Mouse (Mus musculus) gastrocnemius, adult 2 months (tissue): ENCODE results near the gene Tm7sf3. TPM values are rescaled to one million over a fixed set of nuclear protein-coding genes. Genes with fewer than 3 reads are reported as not detected.
A peak's percentile ranks its signal among the peaks of the same experiment; 100 is the strongest.

Experiments
- DNase-seq: peaks from one replicate; pipeline ENCODE4 v3.0.0; 2022
- H3K27ac ChIP-seq: fragments of 200-600 bp; 2 replicates; pipeline ENCODE4 v1.8.1; 2022; ENCODE audit warnings: mild to moderate bottlenecking
- H3K4me3 ChIP-seq: fragments of 200-600 bp; 2 replicates; pipeline ENCODE4 v1.8.1; 2022; ENCODE audit warnings: mild to moderate bottlenecking, moderate library complexity
- CTCF ChIP-seq: fragments of 200-600 bp; IDR thresholded peaks from 2 replicates; pipeline ENCODE4 v1.8.1; 2022; ENCODE audit warnings: antibody characterized with exemption, mild to moderate bottlenecking, moderate library complexity
- intact Hi-C: fragments of 180-260 bp; cut with DNase I; formaldehyde crosslinking; loops from one replicate; pipeline ENCODE4 v1.15.1; 2025
- total RNA-seq, 2 experiments: library from RNA; stranded (reverse); gene quantifications; 2 replicates each; pipeline ENCODE4 v1.2.3; 2021

The Tm7sf3 gene
- total RNA-seq, 2 experiments from 2014 or later, result 5.7 to 7.8 TPM

DNA sequence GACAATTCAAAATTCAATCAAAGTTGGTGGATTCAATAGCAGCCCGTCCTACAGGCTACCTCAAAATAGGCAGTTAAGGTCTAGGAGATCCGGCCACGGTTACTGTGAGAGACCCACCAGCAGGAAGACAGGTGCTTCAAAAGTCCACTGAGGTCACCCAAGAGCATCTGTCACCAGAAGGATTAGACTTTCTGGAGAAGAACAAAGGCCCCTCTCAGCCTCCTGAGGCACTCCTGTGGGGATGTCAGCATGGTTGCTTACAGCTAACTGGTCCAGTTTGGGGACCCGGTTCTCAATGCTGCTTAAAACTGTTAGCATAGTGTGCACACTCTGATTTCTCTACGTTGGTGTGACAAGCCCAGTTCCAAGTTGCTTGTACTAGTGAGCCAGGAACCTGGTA lies 29.5 kb upstream of the Tm7sf3 start:
- Histone ChIP-seq H3K4me3 (no peak overlapping the region), H3K27ac (peak overlapping the region; percentile 35; the same call in 1 of the 2 replicates)
- intact Hi-C loops, result no loop called here
- no peak for TF ChIP-seq CTCF
- DNase-seq, result no peak

DNA sequence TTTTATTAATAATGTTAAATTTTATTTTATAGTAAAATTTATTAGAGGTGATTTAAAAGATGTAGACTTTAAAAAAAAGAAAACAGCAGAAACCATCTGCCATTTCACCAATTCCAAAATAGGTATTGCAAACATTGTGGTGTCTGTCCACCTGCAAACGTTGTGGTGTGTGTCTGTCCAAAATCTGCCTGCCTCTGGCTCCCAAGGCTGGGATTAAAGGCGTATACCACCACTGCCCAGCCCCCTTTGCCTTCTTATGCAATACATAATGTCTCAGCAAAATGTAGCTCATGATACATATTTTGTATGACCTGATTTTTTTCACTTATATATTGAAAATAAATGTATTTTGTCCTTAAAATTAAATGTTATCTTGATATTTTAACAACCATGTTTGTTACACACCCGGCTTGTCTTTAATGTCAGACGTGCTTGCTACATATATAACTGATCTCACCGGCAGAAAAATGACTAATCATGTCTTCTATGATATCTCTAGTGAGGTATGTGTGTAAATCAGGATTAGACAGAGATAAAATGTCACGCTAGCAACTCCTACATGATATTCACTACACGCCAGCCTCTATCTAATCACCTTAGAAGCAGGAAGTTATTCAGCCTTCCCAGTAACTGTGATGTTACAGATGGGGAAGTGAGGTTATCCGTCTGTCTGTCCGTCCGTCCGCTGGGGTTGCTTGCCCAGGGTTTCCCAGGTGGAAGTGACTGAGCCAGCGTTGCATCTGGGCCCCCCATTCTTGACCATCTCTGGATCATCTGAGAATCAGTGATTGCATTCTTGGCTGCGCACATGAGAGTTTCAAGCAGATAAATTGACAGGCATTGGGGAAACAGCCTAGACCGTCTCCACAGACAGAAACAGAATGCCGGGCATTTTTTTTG lies 28.6 kb upstream of the Tm7sf3 start:
- DNase-seq, result no peak
- Histone ChIP-seq H3K27ac (0 out of 2 replicates have a peak overlapping the region, but pooled peaks have one; percentile 4), H3K4me3 (no peak overlapping the region)
- no peak for TF ChIP-seq CTCF
- intact Hi-C loops, result no loop called here

DNA sequence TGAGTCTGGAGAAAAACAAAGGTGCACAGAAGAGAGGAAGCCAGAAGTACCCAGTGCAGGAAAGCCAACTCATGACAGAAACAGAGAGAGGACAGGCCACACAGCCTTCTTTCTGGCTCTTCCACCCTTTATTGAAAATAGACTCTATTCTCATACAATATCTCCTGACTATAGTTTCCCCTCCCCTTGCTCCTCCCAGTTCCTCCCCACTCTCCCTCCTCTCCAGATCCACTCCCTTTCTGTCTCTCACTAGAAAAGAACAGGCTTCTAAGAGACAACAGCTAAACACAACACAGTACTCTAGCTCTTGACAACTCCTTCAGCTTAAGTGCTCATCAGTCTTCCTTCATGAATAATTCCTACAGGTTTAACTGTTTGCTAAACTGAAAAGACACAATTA lies 26.0 kb upstream of the Tm7sf3 start:
- intact Hi-C loops, result loop anchor here (10.0 kb wide), 1 partner anchor 56 kb away; the partner anchor contains the start of gene Stk38l
- Histone ChIP-seq H3K4me3 (no peak overlapping the region), H3K27ac (peak overlapping the region; percentile 35; the same call in 1 of the 2 replicates)
- no peak for TF ChIP-seq CTCF
- DNase-seq, result no peak

DNA sequence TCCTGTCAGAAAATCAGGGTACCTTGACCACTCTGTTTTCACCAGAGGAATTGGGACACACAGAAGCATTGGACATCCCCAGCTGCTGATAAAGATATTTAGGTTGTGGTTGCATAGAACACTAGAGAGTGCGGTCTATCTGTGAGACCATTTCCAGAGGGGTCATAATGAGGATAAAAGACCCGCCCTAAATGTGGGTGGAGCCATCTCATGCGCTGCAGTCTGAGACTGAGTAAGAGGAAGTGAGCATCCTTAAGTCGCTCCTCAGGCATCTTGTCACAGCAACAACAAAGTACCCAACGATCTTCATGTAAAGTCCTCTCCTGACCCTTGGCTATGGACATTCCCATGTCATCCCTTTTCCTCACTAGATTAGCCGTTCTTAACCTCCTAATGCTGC lies 24.2 kb upstream of the Tm7sf3 start:
- no peak for TF ChIP-seq CTCF
- H3K4me3 ChIP-seq, result no peak overlapping the region
- DNase-seq, result no peak
- intact Hi-C loops, result loop anchor here (10.0 kb wide), 1 partner anchor 58 kb away; the partner anchor contains the start of gene Stk38l
- H3K27ac ChIP-seq, result no peak overlapping the region

DNA sequence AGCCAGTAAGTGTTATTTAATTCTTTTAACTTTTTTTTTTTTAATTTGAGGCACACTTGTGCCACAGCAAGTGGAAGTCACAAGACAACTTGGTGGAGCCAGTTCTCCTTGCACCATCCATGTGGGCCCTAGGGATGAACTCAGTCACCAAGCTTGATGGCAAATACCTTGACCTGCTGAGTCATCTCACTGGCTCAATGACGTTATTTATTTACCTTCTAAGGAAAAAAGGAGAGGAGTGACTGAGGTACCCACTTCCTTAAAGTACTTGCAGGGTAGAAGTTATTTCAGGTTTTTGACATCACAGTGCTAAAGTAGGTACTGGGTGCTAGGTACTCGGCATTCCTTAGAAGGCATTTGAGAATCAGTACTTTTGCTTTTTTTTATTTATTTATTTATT lies 22.8 kb upstream of the Tm7sf3 start:
- no peak for DNase-seq
- intact Hi-C loops, result loop anchor here (10.0 kb wide), 1 partner anchor 59 kb away; the partner anchor contains the start of gene Stk38l
- Histone ChIP-seq H3K4me3 (no peak overlapping the region), H3K27ac (no peak overlapping the region)
- TF ChIP-seq CTCF, result no peak

DNA sequence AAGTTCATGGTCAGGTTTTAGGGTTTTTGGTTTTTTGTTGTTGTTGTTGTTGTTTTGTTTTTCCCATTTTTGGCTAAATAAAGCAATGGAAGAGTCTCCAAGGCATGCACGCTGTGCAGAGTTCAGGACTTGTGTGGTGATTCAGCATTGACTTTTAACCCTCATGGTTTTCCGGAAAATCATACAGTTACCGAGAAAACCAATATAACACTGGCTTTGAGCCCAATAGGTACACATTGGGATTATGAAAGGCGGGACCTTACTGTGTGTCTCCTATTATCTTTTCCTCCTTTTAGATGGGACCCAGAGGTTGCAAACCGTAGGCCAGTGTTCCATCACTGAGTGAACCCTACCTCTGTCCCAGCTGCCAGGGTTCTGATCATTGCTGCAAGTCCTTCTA lies 22.3 kb upstream of the Tm7sf3 start:
- TF ChIP-seq CTCF, result no peak
- H3K4me3 ChIP-seq, result no peak overlapping the region
- intact Hi-C loops, result loop anchor here (10.0 kb wide), 1 partner anchor 60 kb away; the partner anchor contains the start of gene Stk38l
- DNase-seq, result no peak
- H3K27ac ChIP-seq, result no peak overlapping the region

DNA sequence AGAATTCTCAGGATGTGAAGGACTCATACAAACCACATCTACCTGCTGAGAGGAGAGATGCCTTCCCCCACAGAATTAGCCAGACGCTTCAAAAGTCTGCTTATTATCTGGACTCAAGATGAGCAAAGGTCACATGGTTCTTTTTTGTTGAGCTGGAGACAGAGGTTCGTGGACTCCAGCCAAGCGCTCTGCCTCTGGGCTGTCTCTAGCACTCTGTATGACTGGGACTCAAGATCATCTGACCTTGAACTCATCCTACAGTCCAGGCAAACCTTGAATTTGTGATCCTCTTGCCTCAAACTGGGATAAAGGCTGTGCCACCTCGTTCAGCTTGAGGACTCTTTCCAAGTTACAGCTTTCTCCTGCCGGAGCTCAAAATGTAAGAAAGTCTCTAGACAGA lies 21.5 kb upstream of the Tm7sf3 start:
- Histone ChIP-seq H3K27ac (no peak overlapping the region), H3K4me3 (no peak overlapping the region)
- no peak for DNase-seq
- intact Hi-C loops, result loop anchor here (10.0 kb wide), 1 partner anchor 61 kb away; the partner anchor contains the start of gene Stk38l
- no peak for TF ChIP-seq CTCF

DNA sequence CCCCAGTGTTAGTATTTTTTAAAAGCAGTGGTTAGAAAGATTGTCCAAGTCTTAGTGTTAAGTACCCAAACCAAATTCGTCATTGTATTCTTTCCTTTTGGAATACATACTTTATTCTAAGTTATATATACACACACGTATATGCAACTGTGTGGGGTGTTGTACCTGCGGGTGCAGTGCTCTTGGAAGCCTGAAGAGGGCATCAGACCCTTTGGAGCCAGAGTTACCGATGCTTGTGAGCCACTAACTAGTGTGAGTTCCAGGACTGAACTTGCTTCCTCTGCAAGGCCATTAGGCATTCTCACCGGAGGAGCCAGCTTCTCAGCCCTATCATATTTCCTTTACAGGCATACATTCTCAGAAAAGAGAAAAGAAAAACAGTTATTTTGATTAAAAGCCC lies 20.1 kb upstream of the Tm7sf3 start:
- Histone ChIP-seq H3K27ac (no peak overlapping the region), H3K4me3 (no peak overlapping the region)
- intact Hi-C loops, result loop anchor here (1.0 to 10.0 kb wide), 2 partner anchors 62 to 100 kb away; partner anchors contain the start of gene Stk38l
- DNase-seq, result peak; percentile 54
- TF ChIP-seq CTCF, result peak; percentile 94

DNA sequence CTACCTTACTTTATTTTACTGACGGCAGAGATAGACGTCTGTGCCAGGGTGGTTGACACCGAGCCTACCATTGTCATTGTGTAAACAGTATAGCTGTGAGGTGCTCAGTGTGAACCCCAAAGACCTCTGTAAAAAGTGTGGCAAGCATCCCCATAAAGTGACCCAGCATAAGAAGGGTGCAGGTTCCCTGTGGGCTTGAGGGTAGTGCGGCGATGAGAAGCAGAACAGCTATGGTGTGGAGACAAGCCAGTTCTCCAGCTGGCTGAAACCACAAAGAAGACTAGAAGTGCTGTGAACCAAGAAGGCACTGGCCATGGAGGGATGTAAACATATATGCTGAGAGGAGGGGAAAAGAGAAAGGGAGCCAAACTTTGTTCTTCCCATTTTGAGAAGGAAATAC lies 19.0 kb upstream of the Tm7sf3 start:
- no peak for TF ChIP-seq CTCF
- no peak overlapping the region for H3K27ac ChIP-seq
- no peak overlapping the region for H3K4me3 ChIP-seq
- no peak for DNase-seq
- intact Hi-C loops, result loop anchor here (1.0 to 10.0 kb wide), 2 partner anchors 63 to 101 kb away; partner anchors contain the start of gene Stk38l

DNA sequence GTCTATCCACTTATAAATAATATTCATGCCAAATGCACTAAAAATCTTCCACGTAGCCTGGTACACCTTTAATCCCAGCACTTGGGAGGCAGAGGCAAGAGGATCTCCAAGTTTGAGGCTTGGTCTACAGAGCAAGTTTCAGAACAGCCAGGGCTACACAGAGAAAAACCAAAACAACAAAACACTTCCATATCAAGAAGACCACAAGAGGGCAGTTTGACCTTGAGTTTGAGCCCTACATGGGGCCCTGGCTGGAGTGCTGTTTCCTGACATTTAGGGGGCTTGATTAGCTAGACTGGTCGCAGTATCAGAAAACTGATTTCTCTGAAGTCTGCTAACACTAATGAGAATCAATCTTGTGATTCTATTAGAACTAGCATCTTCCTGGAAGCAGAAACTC lies 18.0 kb upstream of the Tm7sf3 start:
- intact Hi-C loops, result loop anchor here (10.0 kb wide), 1 partner anchor 64 kb away; the partner anchor contains the start of gene Stk38l
- no peak for DNase-seq
- Histone ChIP-seq H3K4me3 (no peak overlapping the region), H3K27ac (no peak overlapping the region)
- peak; percentile 59 for TF ChIP-seq CTCF

DNA sequence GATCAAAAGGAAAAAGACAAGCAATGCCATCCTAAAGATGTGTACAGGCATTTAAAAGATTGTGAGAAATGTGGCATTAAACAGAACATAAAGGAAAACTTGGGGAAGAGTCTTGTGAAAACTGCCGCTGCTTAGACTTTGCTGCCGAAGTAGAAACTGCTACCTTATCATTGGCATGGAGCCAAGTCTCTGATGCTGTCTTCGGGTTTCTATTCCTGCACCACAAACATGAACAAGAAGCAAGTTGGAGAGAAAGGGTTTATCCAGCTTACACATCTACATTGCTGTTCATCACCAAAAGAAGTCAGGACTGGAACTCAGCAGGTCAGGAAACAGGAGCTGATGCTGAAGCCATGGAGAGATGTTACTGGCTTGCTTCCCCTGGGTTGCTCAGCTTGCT lies 10.6 kb upstream of the Tm7sf3 start:
- no peak for DNase-seq
- no peak overlapping the region for H3K4me3 ChIP-seq
- intact Hi-C loops, result no loop called here
- no peak overlapping the region for H3K27ac ChIP-seq
- TF ChIP-seq CTCF, result no peak

DNA sequence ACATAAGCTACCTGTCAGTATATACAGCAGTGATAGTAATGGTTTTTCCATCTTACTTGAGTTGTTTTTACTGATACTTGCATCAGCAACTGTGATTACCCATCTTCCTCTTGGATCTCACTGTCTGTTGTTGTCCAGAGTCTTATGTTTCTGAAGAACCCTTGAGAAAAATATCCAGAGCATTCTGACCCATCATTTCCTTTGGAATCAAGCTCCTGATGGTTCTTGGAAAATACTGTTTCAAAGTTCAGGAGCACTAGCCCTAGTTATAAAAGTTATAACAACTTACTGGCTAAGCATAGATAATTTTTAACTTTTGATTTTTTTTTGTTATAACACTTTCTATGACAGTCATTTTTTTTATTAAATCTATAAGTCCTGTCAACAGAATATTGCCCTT lies 8.8 kb upstream of the Tm7sf3 start:
- intact Hi-C loops, result no loop called here
- H3K27ac ChIP-seq, result no peak overlapping the region
- H3K4me3 ChIP-seq, result no peak overlapping the region
- TF ChIP-seq CTCF, result no peak
- no peak for DNase-seq

DNA sequence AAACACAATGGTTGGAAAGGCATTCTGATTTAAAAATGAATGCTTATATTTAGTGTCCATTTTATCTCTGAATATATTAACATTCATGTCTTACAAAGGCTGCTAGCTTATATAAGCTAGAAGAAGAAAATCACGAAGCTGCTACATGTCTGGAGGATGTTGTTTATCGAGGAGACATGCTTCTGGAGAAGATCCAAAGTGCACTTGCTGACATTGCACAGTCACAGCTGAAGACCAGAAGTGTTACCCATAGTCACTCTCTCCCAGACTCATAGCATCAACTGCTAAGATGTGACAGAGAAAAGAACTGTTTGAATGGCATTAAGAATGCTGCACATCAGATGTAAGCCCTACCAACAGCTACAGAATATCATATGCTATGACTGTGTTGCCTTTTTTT lies 7.4 kb upstream of the Tm7sf3 start:
- TF ChIP-seq CTCF, result no peak
- no peak for DNase-seq
- Histone ChIP-seq H3K27ac (no peak overlapping the region), H3K4me3 (no peak overlapping the region)
- intact Hi-C loops, result no loop called here
